Mouse (Mus musculus) central nervous system, embryonic 18 days (tissue): Measurements from ENCODE around the gene Bpnt1. TPM values are rescaled to one million over a fixed set of nuclear protein-coding genes. Genes with fewer than 3 reads are reported as not detected.

ENCODE experiments used
- polyA plus RNA-seq: library from polyadenylated mRNA; depleted of rRNA; stranded (reverse); fragments of >200 nt; gene quantifications from 2 replicates; pipeline ENCODE4 v1.2.3, GENCODE M21; 2012; rRNA removed

Bpnt1 gene
- polyA plus RNA-seq = 62.4 and 63.8 TPM in 2 replicates

GRCm38 (mm10) chr1:185331983-185332430, at the start of gene Bpnt1:
Gene Bpnt1 (plus strand): TSS chr1:185332149.

DNA sequence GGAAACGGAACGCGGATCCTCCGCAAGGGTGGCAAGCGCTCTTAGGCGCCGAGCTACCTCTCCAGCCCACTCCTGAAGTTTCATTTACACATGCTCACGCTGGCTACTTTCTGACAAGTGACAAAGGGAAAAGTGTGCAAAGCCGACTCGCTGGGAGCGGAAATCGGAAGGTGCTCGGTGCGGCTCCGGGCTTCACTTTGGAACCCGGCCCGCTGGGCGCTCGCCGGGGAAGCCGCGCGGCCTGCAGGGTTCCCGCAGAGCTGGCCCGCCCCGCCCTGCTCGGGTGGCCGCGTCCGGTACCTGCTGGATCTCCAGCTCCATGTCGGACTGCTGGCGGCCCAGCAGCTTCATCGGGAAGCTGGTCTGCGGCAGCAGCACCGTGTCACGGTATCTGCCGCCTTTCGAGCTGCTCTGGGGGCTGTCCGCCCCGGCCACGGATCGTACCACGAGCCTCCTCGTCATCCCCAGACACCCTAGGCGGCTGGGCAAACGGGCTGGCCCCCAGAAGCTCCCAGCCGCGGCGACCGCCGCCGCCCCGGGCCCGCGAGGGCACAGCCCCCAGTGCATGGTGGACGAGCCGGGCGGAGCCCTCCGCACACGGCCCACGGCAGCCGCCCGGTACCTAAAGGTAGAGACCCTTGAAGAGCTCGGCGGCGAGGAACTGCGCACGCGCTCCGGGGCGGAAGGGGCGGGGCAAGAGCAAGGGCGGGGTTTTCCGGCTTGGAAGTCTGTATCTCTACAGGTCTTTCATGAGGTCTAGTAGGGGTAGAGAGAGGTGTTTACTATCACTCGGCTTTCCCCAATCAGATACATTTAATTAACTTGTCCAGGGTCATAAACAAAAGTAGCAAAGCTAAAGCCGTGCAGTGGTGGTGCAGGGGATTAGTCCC, 3.0 kb upstream of the Bpnt1 start, which contains the start of gene Iars2:
Iars2 (minus strand) TSS at position 676 of the 890 bp plus-strand sequence.

DNA sequence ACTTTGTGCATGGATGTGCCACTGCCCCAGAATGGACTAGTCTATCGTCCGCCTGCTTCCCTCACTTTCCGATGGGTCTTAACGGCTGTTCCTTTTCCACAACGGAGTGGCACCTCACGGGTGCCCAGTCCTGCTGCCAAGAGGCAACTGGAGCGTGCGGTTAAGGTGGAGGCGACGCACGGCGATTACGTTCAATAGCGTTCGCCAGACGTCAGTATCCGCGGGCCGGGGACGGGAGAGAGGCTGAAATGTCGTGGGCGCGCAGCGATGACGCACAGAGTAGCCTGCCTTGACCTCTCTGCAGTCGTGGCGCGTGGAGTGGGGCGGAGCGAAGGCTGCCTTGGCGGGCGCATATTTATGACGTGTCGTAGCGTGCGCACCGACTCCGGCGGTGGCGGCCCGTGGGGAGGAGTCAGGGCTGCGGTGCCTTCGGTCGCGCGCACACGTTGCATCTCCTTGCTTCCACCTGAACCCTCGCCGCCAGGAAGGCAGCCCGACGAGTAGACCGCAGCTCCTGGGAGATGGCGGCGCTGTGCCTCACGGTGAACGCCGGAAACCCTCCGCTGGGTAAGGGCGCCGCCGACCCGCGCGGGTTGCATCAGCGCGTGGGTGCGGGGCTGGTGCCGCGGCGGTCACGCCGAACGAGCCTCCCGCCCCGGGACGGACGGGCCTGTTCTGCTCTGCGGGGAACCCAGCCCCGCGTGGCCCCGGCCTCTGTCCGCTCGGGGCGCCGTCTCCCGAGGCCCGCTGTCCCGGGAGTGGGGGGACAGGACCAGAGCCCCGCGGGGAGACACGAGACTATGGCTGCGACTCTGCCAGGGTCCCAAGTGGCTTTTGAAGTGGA, 30.9 kb downstream of the Bpnt1 start, which contains the start of gene Eprs:
Eprs (plus strand) TSS at position 368 of the 844 bp plus-strand sequence.

Other genes starting within 250 kb of the Bpnt1 start
- gene Rab3gap2, start 128.0 kb upstream of the Bpnt1 start, polyA plus RNA-seq = 40.3 and 43.8 TPM in 2 replicates
- gene Iars2, start 2.8 kb upstream of the Bpnt1 start, polyA plus RNA-seq = 20.8 and 21.7 TPM in 2 replicates
- 36.5 and 38.5 TPM in 2 replicates for gene Eprs, start 30.9 kb downstream of the Bpnt1 start, polyA plus RNA-seq
- gene Slc30a10, start 122.7 kb downstream of the Bpnt1 start, polyA plus RNA-seq = 17.1 and 18.5 TPM in 2 replicates